Mouse (Mus musculus) heart, adult 2 months (tissue): Measurements from ENCODE around the gene Usp49.

Source experiments
- CTCF ChIP-seq: fragments of 200-600 bp; IDR thresholded peaks from 2 replicates; pipeline ENCODE4 v1.8.1; 2022; ENCODE audit warnings: antibody characterized with exemption, mild to moderate bottlenecking, moderate library complexity
- EP300 ChIP-seq: fragments of 200-500 bp; IDR thresholded peaks from 2 replicates; pipeline ENCODE4 v1.6.1; 2011; ENCODE audit warnings: low read depth, low read length, control low read depth; ENCODE audit not compliant: insufficient read depth
- POLR2A ChIP-seq: fragments of 200-500 bp; IDR thresholded peaks from 2 replicates; pipeline ENCODE4 v1.6.1; 2011; ENCODE audit warnings: mild to moderate bottlenecking, low read depth, low read length, control low read depth; ENCODE audit not compliant: insufficient read depth

DNA sequence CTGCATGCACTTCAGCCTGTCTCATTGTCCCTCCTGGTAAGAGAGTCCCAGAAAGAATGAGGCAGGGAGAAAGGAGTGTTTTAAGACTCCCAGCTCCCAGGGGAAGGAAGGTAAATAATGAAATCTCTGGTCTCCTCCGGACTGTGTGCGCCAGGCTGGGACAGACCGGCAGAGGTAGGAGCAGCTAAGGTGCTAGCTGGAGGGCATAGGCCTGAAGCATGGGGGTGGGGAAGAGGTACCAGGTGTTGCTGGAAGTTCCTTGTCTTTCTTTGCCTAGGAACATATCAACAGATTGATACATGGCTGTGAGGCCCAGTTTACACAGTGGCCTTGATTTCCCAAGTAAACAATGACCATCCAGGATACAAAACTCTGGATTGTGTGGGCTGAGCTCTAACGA, 78.5 kb downstream of the Usp49 start:
- TF ChIP-seq POLR2A = no peak
- no peak for TF ChIP-seq CTCF
- no peak for TF ChIP-seq EP300
